Mouse (Mus musculus) bone marrow macrophage, adult 2 months (primary cell): ENCODE results near the gene Gm3411. TPM values are rescaled to one million over a fixed set of nuclear protein-coding genes. Genes with fewer than 3 reads are reported as not detected.
"Not testable (repeated sequence)": the region's sequence is repeated elsewhere in the genome, so short reads cannot be mapped to it uniquely, and the experiment has no call there.

Experiments
- H3K27ac ChIP-seq: 2 replicates; pipeline ENCODE4 v1.5.1; 2012; ENCODE audit warnings: low read depth, low read length; ENCODE audit not compliant: insufficient read depth
- H3K4me1 ChIP-seq: 2 replicates; pipeline ENCODE4 v1.6.1; 2012; ENCODE audit warnings: low read length; ENCODE audit not compliant: control insufficient read depth, insufficient read depth
- H3K4me3 ChIP-seq: 2 replicates; pipeline ENCODE4 v1.5.1; 2012; ENCODE audit warnings: mild to moderate bottlenecking, low read length, moderate library complexity; ENCODE audit not compliant: insufficient read depth
- polyA plus RNA-seq: library from polyadenylated mRNA; stranded (reverse); fragments of >200 nt; gene quantifications from 2 replicates; pipeline ENCODE4 v1.2.4, GENCODE M21; 2012; ENCODE audit not compliant: missing spikeins, insufficient read depth, insufficient read length

Gene Gm3411
- not detected in 2 replicates for polyA plus RNA-seq

- not testable (repeated sequence) for H3K27ac ChIP-seq, H3K4me3 ChIP-seq, H3K4me1 ChIP-seq
These were observed at the start of gene Gm3411 for GRCm38 (mm10) chr14:6286931-6287715. Gm3411 (minus strand) TSS chr14:6287250.

DNA sequence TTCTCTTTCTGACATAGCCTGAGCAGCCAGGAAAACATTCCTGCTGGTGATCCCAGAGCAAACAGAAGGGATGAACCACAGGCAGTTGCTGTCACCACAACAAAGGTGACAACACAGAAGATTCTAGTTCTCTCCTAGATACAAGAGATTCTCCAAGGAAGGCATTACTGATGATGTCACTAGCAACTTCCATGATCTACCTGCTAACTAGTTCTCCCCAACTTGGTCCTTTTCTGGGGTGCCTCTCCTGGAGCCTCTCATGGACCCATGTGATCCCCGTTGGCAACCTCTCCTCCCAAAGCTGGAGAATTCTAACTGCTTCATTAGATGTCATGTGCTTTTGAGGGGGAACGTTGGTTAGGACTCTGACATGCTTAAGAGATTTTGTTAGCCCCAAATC lies 17.7 kb upstream of the Gm3411 start, which contains the start of gene Gm21103:
Gene Gm21103, minus strand, starts transcription at position 101 of the 400 bp plus-strand sequence.
- not testable (repeated sequence) for H3K4me3 ChIP-seq, H3K27ac ChIP-seq, H3K4me1 ChIP-seq

GRCm38 (mm10) chr14:6219192-6219591 lies 67.9 kb downstream of the Gm3411 start, which contains the start of gene Gm21560:
Gm21560 (minus strand) TSS chr14:6219292.
- H3K4me1 ChIP-seq, H3K27ac ChIP-seq, H3K4me3 ChIP-seq: not testable (repeated sequence)

Other genes with a start within 250 kb of the Gm3411 start
- gene Gm6337, start 229.0 kb downstream of the Gm3411 start, polyA plus RNA-seq: not detected in 2 replicates
- not detected in 2 replicates for gene Gm8206, start 193.3 kb downstream of the Gm3411 start, polyA plus RNA-seq
- not detected in 2 replicates for gene Gm3468, start 178.6 kb downstream of the Gm3411 start, polyA plus RNA-seq
- not detected in 2 replicates for gene Gm3476, start 161.4 kb downstream of the Gm3411 start, polyA plus RNA-seq
- gene Gm21560, start 68.0 kb downstream of the Gm3411 start, polyA plus RNA-seq: not detected in 2 replicates
- gene Gm21103, start 17.6 kb upstream of the Gm3411 start, polyA plus RNA-seq: not detected in 2 replicates
- not detected in 2 replicates for gene Gm3618, start 56.4 kb upstream of the Gm3411 start, polyA plus RNA-seq
- not detected in 2 replicates for gene Gm16440, start 103.1 kb upstream of the Gm3411 start, polyA plus RNA-seq
- gene Gm3591, start 125.2 kb upstream of the Gm3411 start, polyA plus RNA-seq: not detected in 2 replicates
- not detected in 2 replicates for gene Gm3594, start 157.4 kb upstream of the Gm3411 start, polyA plus RNA-seq